Mouse (Mus musculus): Measurements from ENCODE around the gene Raver1. TPM values are rescaled to one million over a fixed set of nuclear protein-coding genes. Genes with fewer than 3 reads are reported as not detected.
"Not testable (repeated sequence)": the region's sequence is repeated elsewhere in the genome, so short reads cannot be mapped to it uniquely, and the experiment has no call there.

Raver1 gene
- polyA plus RNA-seq, 1 experiment, result 90.8 TPM

DNA sequence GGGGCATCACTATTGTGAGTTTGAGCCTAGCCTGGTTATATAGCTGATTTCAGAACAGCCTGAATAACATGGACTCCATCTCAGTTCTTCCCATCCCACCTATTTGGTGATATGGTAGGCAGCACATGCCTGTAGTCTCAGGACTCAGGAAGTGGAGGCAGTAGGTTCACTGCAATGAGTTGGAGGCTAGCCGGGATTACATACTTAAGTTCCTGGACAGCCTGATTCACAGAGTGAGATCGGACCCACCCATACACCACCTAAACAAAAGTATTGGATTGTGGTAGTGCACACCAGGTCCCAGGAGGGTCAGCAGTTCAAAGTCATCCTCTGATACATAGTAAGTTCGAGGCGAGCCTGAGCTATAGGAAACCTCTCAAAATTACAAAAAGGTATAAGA is 19.2 kb downstream of the Raver1 start:
- H3K27ac ChIP-seq (ENCODE audit: insufficient read depth, low read depth, low read length), result no peak overlapping the region; the same call in 1 of the 2 replicates
- H3K4me1 ChIP-seq (ENCODE audit: control insufficient read depth, insufficient read depth, insufficient read length, low read length), result peaks cover 2% of the 10 kb centered on the region; the same call in 1 of the 2 replicates
- H3K27me3 ChIP-seq (ENCODE audit: control insufficient read depth, insufficient read depth, low read length), result no peaks in the 10 kb centered on the region
- H3K36me3 ChIP-seq (ENCODE audit: control insufficient read depth, insufficient read depth, low read length), result peaks cover 29% of the 10 kb centered on the region
- WGBS, result 2% methylated on average over 4 of the region's 4 CpGs
- peak overlapping the region; percentile 79 for H3K4me3 ChIP-seq (ENCODE audit: low read depth, low read length)
- TF ChIP-seq CTCF (IDR thresholded peaks at IDR 0.05; ENCODE audit: extremely low read depth, insufficient read length, insufficient replicate concordance, low read depth, low read length), result no peak

DNA sequence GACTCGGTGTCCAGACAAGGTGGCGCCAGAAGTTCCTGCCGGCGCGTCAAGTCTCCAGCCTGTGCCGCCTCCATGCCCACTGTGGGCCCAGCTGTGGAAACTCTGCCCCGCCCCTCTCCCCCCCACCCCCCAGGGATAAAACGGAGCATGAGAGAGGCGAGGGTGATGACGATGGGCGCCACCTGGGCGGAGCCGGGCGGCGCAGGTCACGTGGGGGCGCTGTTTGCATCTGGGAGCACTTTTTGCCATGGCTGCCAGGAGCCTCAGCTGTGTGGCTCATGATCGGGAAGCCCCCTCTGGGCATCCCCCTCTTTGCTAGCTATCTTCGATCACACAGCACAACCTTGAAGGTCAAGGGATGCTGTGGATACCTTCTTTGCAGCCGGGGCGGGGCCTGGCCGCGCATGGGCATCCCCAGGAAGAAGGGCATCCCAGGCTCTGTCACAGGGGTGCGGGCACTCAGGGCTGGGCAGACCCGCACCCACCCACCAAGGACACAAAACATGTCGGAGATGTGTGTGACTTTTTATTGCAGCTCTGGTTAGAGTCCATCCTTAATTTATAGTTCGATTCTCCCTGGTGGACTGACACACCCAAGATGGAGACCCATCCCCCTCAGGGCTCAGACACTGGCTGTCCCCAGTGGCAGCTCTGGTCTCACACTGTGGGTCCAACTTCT is 24.7 kb downstream of the Raver1 start, which contains the start of gene Zglp1:
Gene Zglp1 (minus strand): TSS at position 88 of the 679 bp plus-strand sequence.
- 86% methylated on average over 27 of the region's 27 CpGs for WGBS
- H3K27ac ChIP-seq (ENCODE audit: insufficient read depth, low read depth, low read length), result no peak within 1 kb of the TSS
- no peaks in the 10 kb centered on the region for H3K27me3 ChIP-seq (ENCODE audit: control insufficient read depth, insufficient read depth, low read length)
- H3K36me3 ChIP-seq (ENCODE audit: control insufficient read depth, insufficient read depth, low read length), result peaks cover 26% of the 10 kb centered on the region
- no peak within 1 kb of the TSS for H3K4me3 ChIP-seq (ENCODE audit: low read depth, low read length)
- no peaks in the 10 kb centered on the region; the same call in 1 of the 2 replicates for H3K4me1 ChIP-seq (ENCODE audit: control insufficient read depth, insufficient read depth, insufficient read length, low read length)
- TF ChIP-seq POLR2A (IDR thresholded peaks at IDR 0.05; ENCODE audit: low read depth, low read length) (no peak), CTCF (IDR thresholded peaks at IDR 0.05; ENCODE audit: extremely low read depth, insufficient read length, insufficient replicate concordance, low read depth, low read length) (no peak)

DNA sequence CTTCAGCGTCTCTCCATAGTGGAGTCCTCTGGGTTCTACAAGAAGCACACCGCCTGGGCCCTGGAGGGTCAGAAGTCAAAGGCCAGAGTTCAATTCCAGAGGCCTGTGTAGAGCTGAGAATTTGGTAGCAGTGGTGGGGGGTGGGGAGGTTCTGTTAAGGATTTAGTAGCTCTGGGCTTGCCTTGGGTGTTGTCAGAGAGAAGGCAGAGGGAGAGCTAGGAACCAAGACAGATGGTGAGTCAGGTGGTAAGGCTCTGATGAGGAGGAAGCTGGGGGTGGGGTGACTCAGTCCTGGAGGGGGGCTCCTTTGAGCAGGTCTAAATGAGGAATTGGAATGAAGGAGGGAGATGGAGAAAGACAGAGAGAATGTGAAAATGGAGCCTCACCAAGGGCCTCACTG is 28.9 kb downstream of the Raver1 start:
- TF ChIP-seq CTCF (IDR thresholded peaks at IDR 0.05; ENCODE audit: extremely low read depth, insufficient read length, insufficient replicate concordance, low read depth, low read length) (no peak), POLR2A (IDR thresholded peaks at IDR 0.05; ENCODE audit: low read depth, low read length) (no peak)
- Histone ChIP-seq H3K27me3 (ENCODE audit: control insufficient read depth, insufficient read depth, low read length) (no peaks in the 10 kb centered on the region), H3K27ac (ENCODE audit: insufficient read depth, low read depth, low read length) (no peak overlapping the region), H3K4me3 (ENCODE audit: low read depth, low read length) (no peak overlapping the region), H3K4me1 (ENCODE audit: control insufficient read depth, insufficient read depth, insufficient read length, low read length) (no peaks in the 10 kb centered on the region), H3K36me3 (ENCODE audit: control insufficient read depth, insufficient read depth, low read length) (peaks cover 25% of the 10 kb centered on the region)
- WGBS, result 88% methylated on average over 2 of the region's 2 CpGs

DNA sequence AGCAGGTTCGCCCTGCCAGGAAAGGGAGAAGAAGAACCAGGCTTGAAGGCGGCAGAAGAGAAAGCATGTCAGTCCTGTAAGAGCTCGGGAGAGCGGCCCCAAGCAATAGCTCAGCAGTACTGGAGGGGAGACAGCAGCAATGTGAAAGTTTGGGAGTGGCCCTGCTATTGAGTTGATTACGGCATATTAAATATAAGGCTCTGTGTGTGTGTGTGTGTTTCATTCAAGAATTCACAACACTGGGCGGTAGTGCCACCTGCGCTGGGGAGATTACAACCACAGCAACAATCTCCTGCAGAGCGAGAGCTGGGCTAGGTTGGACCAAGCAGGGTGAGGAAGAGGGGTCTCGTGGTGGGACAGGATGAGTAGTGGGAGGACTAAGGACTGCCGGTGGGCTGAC is 40.2 kb downstream of the Raver1 start:
- no peak overlapping the region for H3K4me3 ChIP-seq (ENCODE audit: low read depth, low read length)
- no peaks in the 10 kb centered on the region for H3K36me3 ChIP-seq (ENCODE audit: control insufficient read depth, insufficient read depth, low read length)
- H3K4me1 ChIP-seq (ENCODE audit: control insufficient read depth, insufficient read depth, insufficient read length, low read length), result no peaks in the 10 kb centered on the region
- WGBS, result 65% methylated on average over 10 of the region's 10 CpGs
- H3K27ac ChIP-seq (ENCODE audit: insufficient read depth, low read depth, low read length), result no peak overlapping the region
- no peaks in the 10 kb centered on the region for H3K27me3 ChIP-seq (ENCODE audit: control insufficient read depth, insufficient read depth, low read length)
- TF ChIP-seq CTCF (IDR thresholded peaks at IDR 0.05; ENCODE audit: extremely low read depth, insufficient read length, insufficient replicate concordance, low read depth, low read length) (no peak), POLR2A (IDR thresholded peaks at IDR 0.05; ENCODE audit: low read depth, low read length) (no peak)

DNA sequence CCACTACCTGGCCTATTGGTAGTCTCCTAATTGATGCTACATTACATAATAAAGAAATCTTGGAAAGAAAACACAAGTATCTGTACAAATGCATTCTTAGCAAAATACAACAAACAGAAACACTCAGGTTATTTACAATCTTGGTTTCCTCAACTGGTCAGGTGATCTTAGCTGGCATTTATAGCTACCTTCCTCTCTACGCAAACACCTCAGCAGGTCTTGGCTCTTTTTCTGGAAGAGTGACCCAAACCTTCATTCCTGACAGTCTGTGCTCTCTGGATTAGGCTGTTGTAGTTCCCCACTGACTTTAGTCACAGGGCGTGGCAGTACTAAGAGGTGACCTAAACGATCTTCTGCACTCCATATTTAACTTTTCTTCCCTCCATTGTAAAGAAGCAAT is 46.6 kb downstream of the Raver1 start:
- H3K27me3 ChIP-seq (ENCODE audit: control insufficient read depth, insufficient read depth, low read length), result no peaks in the 10 kb centered on the region
- no peak overlapping the region for H3K4me3 ChIP-seq (ENCODE audit: low read depth, low read length)
- no peak overlapping the region for H3K27ac ChIP-seq (ENCODE audit: insufficient read depth, low read depth, low read length)
- WGBS, result 53% methylated on average over 3 of the region's 3 CpGs
- H3K36me3 ChIP-seq (ENCODE audit: control insufficient read depth, insufficient read depth, low read length), result no peaks in the 10 kb centered on the region
- no peak for TF ChIP-seq POLR2A (IDR thresholded peaks at IDR 0.05; ENCODE audit: low read depth, low read length)
- no peaks in the 10 kb centered on the region for H3K4me1 ChIP-seq (ENCODE audit: control insufficient read depth, insufficient read depth, insufficient read length, low read length)

DNA sequence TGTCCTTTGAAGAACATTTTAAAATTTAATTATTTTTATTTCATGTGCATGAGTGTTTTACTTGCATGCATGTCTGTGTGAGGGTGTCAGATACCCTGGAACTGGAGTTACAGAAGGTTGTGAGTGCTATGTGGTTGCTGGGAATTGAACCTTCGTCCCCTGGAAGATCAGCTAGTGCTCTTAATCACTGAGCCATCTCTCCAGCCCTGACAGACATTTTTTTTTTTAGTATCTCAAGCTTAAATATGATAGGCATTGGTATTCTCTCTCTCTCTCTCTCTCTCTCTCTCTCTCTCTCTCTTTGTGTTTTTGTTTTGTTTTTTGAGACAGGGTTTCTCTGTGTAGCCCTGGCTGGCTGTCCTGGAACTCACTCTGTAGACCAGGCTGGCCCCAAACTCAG is 47.0 kb downstream of the Raver1 start:
- not testable (repeated sequence) for H3K27me3 ChIP-seq (ENCODE audit: control insufficient read depth, insufficient read depth, low read length); H3K4me1 ChIP-seq (ENCODE audit: control insufficient read depth, insufficient read depth, insufficient read length, low read length); H3K27ac ChIP-seq (ENCODE audit: insufficient read depth, low read depth, low read length); H3K36me3 ChIP-seq (ENCODE audit: control insufficient read depth, insufficient read depth, low read length); H3K4me3 ChIP-seq (ENCODE audit: low read depth, low read length)
- WGBS, result 46% methylated on average over 1 of the region's 1 CpGs

DNA sequence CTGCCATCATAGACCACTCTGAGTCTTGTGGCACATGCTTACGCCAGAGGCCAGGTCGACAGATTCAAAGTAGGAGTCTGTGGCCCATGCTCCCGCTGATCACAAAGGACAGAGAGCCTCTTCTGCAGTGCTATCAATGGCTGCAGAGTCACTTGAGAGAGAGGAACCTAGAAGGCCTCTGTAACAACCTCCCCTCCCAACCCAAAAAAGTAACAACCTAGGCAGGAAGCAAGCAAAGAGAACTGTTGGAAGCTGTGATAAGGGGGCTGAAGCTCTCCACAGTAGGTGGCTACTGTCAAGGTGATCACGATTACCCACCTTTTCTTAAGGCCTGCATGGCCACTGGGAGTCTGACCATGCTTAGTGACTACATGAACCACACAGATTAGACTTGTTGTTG is 48.2 kb downstream of the Raver1 start:
- Histone ChIP-seq H3K27me3 (ENCODE audit: control insufficient read depth, insufficient read depth, low read length) (peaks cover 1% of the 10 kb centered on the region; the same call in 1 of the 2 replicates), H3K4me3 (ENCODE audit: low read depth, low read length) (no peak overlapping the region), H3K27ac (ENCODE audit: insufficient read depth, low read depth, low read length) (no peak overlapping the region), H3K4me1 (ENCODE audit: control insufficient read depth, insufficient read depth, insufficient read length, low read length) (no peaks in the 10 kb centered on the region), H3K36me3 (ENCODE audit: control insufficient read depth, insufficient read depth, low read length) (no peaks in the 10 kb centered on the region)
- no peak for TF ChIP-seq CTCF (IDR thresholded peaks at IDR 0.05; ENCODE audit: extremely low read depth, insufficient read length, insufficient replicate concordance, low read depth, low read length)
- TF ChIP-seq POLR2A (IDR thresholded peaks at IDR 0.05; ENCODE audit: low read depth, low read length), result no peak
- WGBS, result 87% methylated on average over 4 of the region's 4 CpGs

DNA sequence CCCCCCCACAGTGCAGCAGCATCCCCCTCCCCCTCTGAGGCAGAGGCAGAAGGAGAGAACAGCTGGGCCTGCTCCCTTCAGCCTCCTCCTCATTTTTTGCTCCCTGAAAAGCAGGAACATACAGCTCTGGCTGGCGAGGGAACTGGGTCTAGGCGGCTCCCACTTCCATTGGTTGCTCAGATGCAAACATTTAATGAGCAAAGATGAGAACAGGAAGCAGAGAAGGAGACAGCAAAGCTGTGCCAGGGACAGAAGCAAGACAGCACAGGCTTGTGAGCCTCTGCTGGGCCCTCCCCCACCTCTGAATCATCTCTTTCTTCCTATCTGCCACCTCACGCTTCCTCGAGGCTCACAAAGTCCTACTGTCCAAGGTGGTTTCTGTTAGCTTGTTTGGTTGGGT is 50.5 kb downstream of the Raver1 start:
- H3K4me3 ChIP-seq (ENCODE audit: low read depth, low read length), result no peak overlapping the region
- 39% methylated on average over 4 of the region's 4 CpGs for WGBS
- no peaks in the 10 kb centered on the region for H3K4me1 ChIP-seq (ENCODE audit: control insufficient read depth, insufficient read depth, insufficient read length, low read length)
- no peak overlapping the region for H3K27ac ChIP-seq (ENCODE audit: insufficient read depth, low read depth, low read length)
- H3K27me3 ChIP-seq (ENCODE audit: control insufficient read depth, insufficient read depth, low read length), result peaks cover 17% of the 10 kb centered on the region
- H3K36me3 ChIP-seq (ENCODE audit: control insufficient read depth, insufficient read depth, low read length), result no peaks in the 10 kb centered on the region
- TF ChIP-seq CTCF (IDR thresholded peaks at IDR 0.05; ENCODE audit: extremely low read depth, insufficient read length, insufficient replicate concordance, low read depth, low read length) (no peak), POLR2A (IDR thresholded peaks at IDR 0.05; ENCODE audit: low read depth, low read length) (no peak)
